Mouse (Mus musculus): ENCODE data around the gene Spag9. TPM values are rescaled to one million over a fixed set of nuclear protein-coding genes. Genes with fewer than 3 reads are reported as not detected.

Spag9 gene
- total and polyA plus RNA-seq, 3 experiments = 21.0 to 32.1 (median 22.6) TPM

DNA sequence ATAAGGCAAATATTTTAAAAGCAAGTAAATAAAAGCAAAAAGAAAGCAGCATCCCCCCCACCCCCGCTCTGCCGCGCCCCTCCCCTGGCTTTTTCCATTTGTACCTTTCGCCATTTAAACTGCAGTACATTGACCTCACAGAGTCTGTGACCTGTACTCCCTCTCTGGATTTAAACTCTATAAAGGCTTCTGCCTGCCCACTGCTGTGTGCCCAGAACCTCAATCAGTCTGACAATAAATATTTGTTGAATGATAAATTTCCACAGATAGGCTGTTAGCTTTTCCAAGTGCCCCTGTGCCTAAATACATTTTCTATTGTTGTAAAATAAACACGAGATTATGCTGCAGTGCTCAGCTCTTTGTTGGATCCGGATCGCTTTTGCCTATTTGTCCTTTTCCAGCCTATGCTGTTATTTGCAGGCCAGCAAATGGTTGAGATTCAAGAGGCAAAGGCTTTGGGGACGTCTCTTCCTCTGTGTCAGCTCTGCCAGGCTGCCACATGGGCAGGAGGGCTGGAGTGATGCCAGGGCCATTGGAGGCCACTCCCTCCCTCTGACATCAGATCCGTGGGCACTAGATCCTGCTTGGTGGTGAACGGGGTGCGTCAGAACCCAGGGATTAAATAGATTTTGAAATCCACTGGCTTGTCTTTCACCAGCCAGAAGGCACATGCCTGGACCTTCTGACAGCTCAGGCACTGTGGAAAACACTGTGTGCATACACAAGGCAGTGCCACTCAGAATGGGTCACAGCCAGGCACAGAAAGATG is 149.1 kb downstream of the Spag9 start:
- H3K4me1 ChIP-seq (ENCODE audit: control insufficient read depth in 1 of 2, insufficient read depth in 2 of 2) = peaks cover 6 to 16% of the 10 kb centered on the region in 2 experiments
- no peaks in the 10 kb centered on the region for H3K27me3 ChIP-seq (replicated peaks)
- in situ Hi-C loops (cut with MboI; ENCODE audit: low pct_ligation_motif_present, low pct_unique_long_range_greater_than_20kb, low sequenced_read_pairs) = no loop called here
- H3K9me3 ChIP-seq (replicated peaks; ENCODE audit: low read length) = no peaks in the 10 kb centered on the region
- TF ChIP-seq GABPA (IDR thresholded peaks at IDR 0.05; ENCODE audit: insufficient replicate concordance, low read depth, low read length) (no peak), JUN (IDR thresholded peaks at IDR 0.05; ENCODE audit: insufficient read depth, low read depth, low read length) (no peak), POLR2A (IDR thresholded peaks at IDR 0.05; ENCODE audit: low read depth, low read length) (no peak), USF1 (IDR thresholded peaks at IDR 0.05; ENCODE audit: low read depth, low read length) (no peak), NELFE (IDR thresholded peaks at IDR 0.05; ENCODE audit: low read depth, low read length) (no peak), NRF1 (IDR thresholded peaks at IDR 0.05; ENCODE audit: low read depth, low read length) (no peak), RCOR1 (conservative IDR thresholded peaks at IDR 0.05; ENCODE audit: low read depth, low read length) (no peak), CHD1 (IDR thresholded peaks at IDR 0.05; ENCODE audit: low read depth, low read length) (no peak), CTCF (conservative IDR thresholded peaks at IDR 0.05 in 1 of 2, IDR thresholded peaks at IDR 0.05 in 1 of 2; ENCODE audit: low read depth in 2 of 2, low read length in 2 of 2) (no peak), ZMIZ1 (IDR thresholded peaks at IDR 0.05; ENCODE audit: low read depth, low read length) (no peak), CHD2 (IDR thresholded peaks at IDR 0.05; ENCODE audit: low read length) (no peak), HCFC1 (IDR thresholded peaks at IDR 0.05; ENCODE audit: low read depth, low read length) (no peak), USF2 (conservative IDR thresholded peaks at IDR 0.05; ENCODE audit: low read depth, low read length) (no peak), RAD21 (IDR thresholded peaks at IDR 0.05; ENCODE audit: low read depth, low read length) (no peak), MXI1 (IDR thresholded peaks at IDR 0.05; ENCODE audit: low read depth, low read length) (no peak), MEF2A (IDR thresholded peaks at IDR 0.05; ENCODE audit: borderline replicate concordance, low read depth, low read length) (no peak), TBP (conservative IDR thresholded peaks at IDR 0.05; ENCODE audit: low read depth, low read length) (no peak)
- no peak overlapping the region for H3K9ac ChIP-seq (ENCODE audit: insufficient read depth, low read depth)
- no peak overlapping the region for H3K4me2 ChIP-seq (ENCODE audit: insufficient read depth, low read depth, poor library complexity, severe bottlenecking)
- H3K4me3 ChIP-seq (replicated peaks in 1 of 3; ENCODE audit: low read depth in 2 of 3, low read length in 2 of 3, poor library complexity in 1 of 3) = no peak overlapping the region
- dilution Hi-C loops (cut with MboI; ENCODE audit: extremely low pct_ligation_motif_present, extremely low pct_unique_long_range_greater_than_20kb, low sequenced_read_pairs) = no loop called here
- no peak for DNase-seq (ENCODE audit: extremely low read depth)
- no peaks in the 10 kb centered on the region for H3K79me2 ChIP-seq (replicated peaks; ENCODE audit: control insufficient read depth, extremely low read depth, insufficient read depth, poor library complexity, severe bottlenecking)
- no peaks in the 10 kb centered on the region for H3K36me3 ChIP-seq (replicated peaks in 1 of 2; ENCODE audit: control insufficient read depth in 1 of 2, insufficient read depth in 1 of 2, low read length in 1 of 2)
- H3K27ac ChIP-seq (ENCODE audit: insufficient read depth, low read depth) = no peak overlapping the region

DNA sequence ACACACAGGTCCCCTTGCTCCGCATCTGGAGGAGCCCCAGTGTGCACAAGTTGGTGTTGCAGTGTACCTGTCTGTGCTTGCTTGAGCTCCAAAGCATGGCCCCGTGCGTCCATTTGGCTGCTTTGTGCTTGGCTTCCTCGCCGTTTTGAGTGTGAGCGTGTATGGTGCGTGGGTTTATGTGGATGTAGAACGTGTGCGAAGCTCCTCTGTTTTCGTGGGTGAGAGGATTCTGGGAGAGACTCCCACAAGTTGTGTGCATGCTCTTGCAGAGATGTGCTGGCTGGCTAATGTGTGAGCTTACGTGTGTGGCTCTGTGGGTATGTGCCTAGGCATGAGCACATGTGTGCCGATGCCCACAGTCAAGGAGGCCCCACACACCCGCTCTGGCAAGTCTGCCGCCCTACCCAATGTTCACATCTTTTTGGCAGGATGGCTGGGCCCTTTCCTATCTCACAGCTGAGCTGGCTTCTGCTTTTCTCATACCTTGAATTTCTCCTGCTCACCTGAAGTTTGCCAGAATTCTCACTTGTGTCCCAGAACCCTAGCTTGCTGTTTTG is 150.2 kb downstream of the Spag9 start:
- dilution Hi-C loops (cut with MboI; ENCODE audit: extremely low pct_ligation_motif_present, extremely low pct_unique_long_range_greater_than_20kb, low sequenced_read_pairs) = no loop called here
- DNase-seq (ENCODE audit: extremely low read depth) = no peak
- no peak overlapping the region for H3K9ac ChIP-seq (ENCODE audit: insufficient read depth, low read depth)
- in situ Hi-C loops (cut with MboI; ENCODE audit: low pct_ligation_motif_present, low pct_unique_long_range_greater_than_20kb, low sequenced_read_pairs) = no loop called here
- H3K36me3 ChIP-seq (replicated peaks in 1 of 2; ENCODE audit: control insufficient read depth in 1 of 2, insufficient read depth in 1 of 2, low read length in 1 of 2) = no peaks in the 10 kb centered on the region
- no peaks in the 10 kb centered on the region for H3K27me3 ChIP-seq (replicated peaks)
- no peaks in the 10 kb centered on the region for H3K79me2 ChIP-seq (replicated peaks; ENCODE audit: control insufficient read depth, extremely low read depth, insufficient read depth, poor library complexity, severe bottlenecking)
- H3K27ac ChIP-seq (ENCODE audit: insufficient read depth, low read depth) = no peak overlapping the region
- no peak for TF ChIP-seq ZNF384 (IDR thresholded peaks at IDR 0.05; ENCODE audit: low read depth, low read length)
- no peak for TF ChIP-seq CHD1 (IDR thresholded peaks at IDR 0.05; ENCODE audit: low read depth, low read length)
- no peak for TF ChIP-seq NRF1 (IDR thresholded peaks at IDR 0.05; ENCODE audit: low read depth, low read length)
- no peak for TF ChIP-seq MEF2A (IDR thresholded peaks at IDR 0.05; ENCODE audit: borderline replicate concordance, low read depth, low read length)
- TF ChIP-seq ZKSCAN1 (IDR thresholded peaks at IDR 0.05; ENCODE audit: borderline replicate concordance, low read depth, low read length) = no peak
- no peak for TF ChIP-seq SIN3A (IDR thresholded peaks at IDR 0.05; ENCODE audit: low read length)
- no peak for TF ChIP-seq TCF12 (IDR thresholded peaks at IDR 0.05; ENCODE audit: low read depth, low read length)
- TF ChIP-seq MAZ (IDR thresholded peaks at IDR 0.05; ENCODE audit: low read depth, low read length) = no peak
- TF ChIP-seq ETS1 (conservative IDR thresholded peaks at IDR 0.05; ENCODE audit: low read depth, low read length) = no peak
- no peak for TF ChIP-seq BHLHE40 (IDR thresholded peaks at IDR 0.05; ENCODE audit: low read depth, low read length)
- no peak for TF ChIP-seq UBTF (IDR thresholded peaks at IDR 0.05; ENCODE audit: low read depth, low read length)
- no peak for TF ChIP-seq KAT2A (IDR thresholded peaks at IDR 0.05; ENCODE audit: insufficient replicate concordance, low read length)
- no peak for TF ChIP-seq HCFC1 (IDR thresholded peaks at IDR 0.05; ENCODE audit: low read depth, low read length)
- no peak for TF ChIP-seq E2F4 (IDR thresholded peaks at IDR 0.05; ENCODE audit: insufficient replicate concordance, low read depth, low read length)
- no peak for TF ChIP-seq MAFK (IDR thresholded peaks at IDR 0.05; ENCODE audit: insufficient replicate concordance, low read length)
- no peak for TF ChIP-seq JUND (conservative IDR thresholded peaks at IDR 0.05; ENCODE audit: low read depth, low read length)
- TF ChIP-seq JUN (IDR thresholded peaks at IDR 0.05; ENCODE audit: insufficient read depth, low read depth, low read length) = no peak
- TF ChIP-seq RCOR1 (conservative IDR thresholded peaks at IDR 0.05; ENCODE audit: low read depth, low read length) = no peak
- no peak for TF ChIP-seq MAX (IDR thresholded peaks at IDR 0.05; ENCODE audit: low read length)
- no peak for TF ChIP-seq POLR2AphosphoS2 (IDR thresholded peaks at IDR 0.05; ENCODE audit: low read depth, low read length)
- no peak overlapping the region for H3K4me2 ChIP-seq (ENCODE audit: insufficient read depth, low read depth, poor library complexity, severe bottlenecking)
- H3K9me3 ChIP-seq (replicated peaks; ENCODE audit: low read length) = no peaks in the 10 kb centered on the region
- H3K4me1 ChIP-seq (ENCODE audit: control insufficient read depth in 1 of 2, insufficient read depth in 2 of 2) = peaks cover 6 to 13% of the 10 kb centered on the region in 2 experiments
- no peak overlapping the region for H3K4me3 ChIP-seq (replicated peaks in 1 of 3; ENCODE audit: low read depth in 2 of 3, low read length in 2 of 3, poor library complexity in 1 of 3)

Data from CH12.LX (cell line).